Mouse (Mus musculus) layer of hippocampus, postnatal 25 days (tissue): ENCODE measurements at regions not wholly inside any gene's neighbourhood (a gene's known extent, or its start where the extent isn't known, plus 50 kb on each side); places are given as distances from the start of the nearest gene placed in this dataset.

ENCODE experiments used
- DNase-seq, 2 experiments: peaks; one replicate each; pipeline ENCODE4 v3.0.0; 2022; ENCODE audit warnings: mixed read lengths in 2 of 2, low spot score in 1 of 2; ENCODE audit errors: extremely low spot score in 1 of 2

- DNase-seq: no peak
These were observed 264.4 kb downstream of the Mpdz start for GRCm38 (mm10) chr4:81178047-81178781.

DNA sequence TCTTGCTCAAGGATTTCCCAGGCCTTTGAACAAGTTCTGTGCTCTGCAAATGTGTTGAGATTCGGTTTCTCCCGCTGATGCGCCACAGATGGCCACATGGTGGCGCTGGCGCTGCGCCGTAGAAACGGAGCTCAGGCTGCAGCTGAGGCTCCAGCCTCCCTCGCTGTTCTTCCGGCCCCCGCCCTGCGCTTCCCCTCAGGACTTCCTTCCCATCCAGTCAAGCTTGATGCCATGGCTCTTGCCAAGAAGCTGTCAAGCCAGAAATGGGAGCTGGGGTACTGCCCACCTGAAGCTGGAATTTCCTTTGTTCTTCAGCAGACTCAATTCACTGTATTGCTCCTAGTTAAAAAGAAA lies 263.9 kb downstream of the Mpdz start:
- peak; percentile 90 to 94 for DNase-seq

GRCm38 (mm10) chr4:81216123-81216522 lies 226.5 kb downstream of the Mpdz start:
- DNase-seq: no peak

- DNase-seq: no peak
These were observed 224.6 kb downstream of the Mpdz start for GRCm38 (mm10) chr4:81217979-81218378.

DNA sequence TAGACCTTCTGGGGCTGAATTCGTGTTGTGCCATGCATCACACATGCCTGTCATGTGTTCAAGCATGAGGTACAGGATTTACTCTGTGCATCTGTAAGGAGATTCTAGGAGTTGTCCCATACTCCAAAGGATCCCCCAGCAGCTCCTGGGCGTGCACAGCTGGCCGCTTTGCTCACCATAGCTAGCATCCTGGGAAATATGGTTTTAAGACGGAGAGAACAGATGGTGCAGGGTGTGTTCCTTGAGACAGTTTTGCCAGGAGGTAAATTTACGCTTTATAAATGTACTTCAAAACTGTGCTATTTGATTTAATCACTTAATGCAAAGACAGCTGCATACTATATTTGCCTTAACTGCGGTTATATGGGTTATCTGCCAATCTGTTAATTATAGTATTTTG lies 220.6 kb downstream of the Mpdz start:
- DNase-seq: no peak

GRCm38 (mm10) chr4:81222468-81223175 lies 220.0 kb downstream of the Mpdz start:
- DNase-seq: no peak
